Mouse (Mus musculus) kidney, postnatal 4 days (tissue): ENCODE measurements around the gene Xlr.
"Not testable (repeated sequence)": the region's sequence is repeated elsewhere in the genome, so short reads cannot be mapped to it uniquely, and the experiment has no call there.

ENCODE experiments used
- DNase-seq, 2 experiments: peaks; one replicate each; pipeline ENCODE4 v3.0.0; 2021; ENCODE audit warnings: mixed read lengths in 2 of 2

Gene Xlr

DNA sequence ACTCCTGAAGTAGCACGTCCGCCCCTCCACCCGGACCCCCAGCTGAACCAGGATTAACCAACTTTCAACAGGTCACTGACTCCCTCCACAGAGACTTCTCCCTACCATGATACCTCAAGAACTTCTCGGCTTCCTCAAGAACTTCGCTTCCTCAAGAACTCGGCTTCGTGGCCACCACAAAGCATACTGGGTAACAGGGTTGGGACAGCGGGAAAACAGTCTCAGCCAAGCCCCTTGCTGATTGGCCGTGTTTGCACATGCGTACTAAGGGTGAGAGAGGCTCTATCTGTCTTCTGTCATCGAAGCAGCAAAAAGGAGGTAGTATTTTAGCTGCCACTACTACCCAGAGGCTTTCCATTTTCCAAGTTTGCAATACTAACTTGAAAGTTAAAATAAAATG is at the start of gene Xlr:
Xlr (minus strand) TSS at position 188 of the 400 bp plus-strand sequence.
- DNase-seq, result not testable (repeated sequence)

- DNase-seq, result no peak
These were observed 1.6 kb upstream of the Xlr start for GRCm38 (mm10) chrX:53799074-53799473.

GRCm38 (mm10) chrX:53776276-53776675 is 21.2 kb downstream of the Xlr start, which contains the start of gene Zfp36l3:
TSS of gene Zfp36l3 (minus strand) at chrX:53776394.
- DNase-seq, result no peak

GRCm38 (mm10) chrX:53757736-53758135 is 39.8 kb downstream of the Xlr start, which contains the start of gene 1700013H16Rik:
TSS of gene 1700013H16Rik (minus strand) at chrX:53757831.
- DNase-seq, result no peak

GRCm38 (mm10) chrX:53752851-53753250 is 44.7 kb downstream of the Xlr start:
- DNase-seq, result no peak

DNA sequence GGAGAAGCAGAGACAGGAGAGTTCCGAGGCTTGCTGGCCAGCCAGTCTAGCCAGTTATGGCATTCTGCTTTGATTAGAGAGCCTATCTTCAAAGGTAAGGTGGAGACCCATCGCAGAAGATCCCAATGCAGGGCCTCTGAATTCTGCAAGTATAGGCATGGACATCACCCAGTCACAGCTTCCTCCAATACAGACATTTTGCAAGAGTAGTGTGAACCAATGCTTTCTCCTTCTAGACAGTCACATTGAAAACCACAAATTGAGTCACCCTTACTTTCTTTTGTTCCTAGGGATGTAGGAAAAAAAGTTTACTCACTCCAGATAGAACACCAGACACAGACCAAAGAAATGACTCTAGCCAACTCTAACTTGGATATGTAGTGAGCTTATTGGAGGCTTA is 68.5 kb downstream of the Xlr start:
- DNase-seq, result no peak
